8 mouse cellular contexts compared by ENCODE assay signal in genomic region chr10:75798176-75798696, GRCm38 (mm10). TPM values are rescaled to one million over a fixed set of nuclear protein-coding genes. Genes with fewer than 3 reads are reported as not detected.
A peak's percentile ranks its signal among the peaks of the same experiment; 100 is the strongest.
DNase-seq lines count a peak whose midpoint lies in the region; ATAC-seq and TF ChIP-seq lines count a peak whose summit lies in the region.

Gene Gstt1 (minus strand): TSS chr10:75798584.

- H3K27ac ChIP-seq in gastrocnemius, adult 2 months, result peak within 1 kb of the TSS; percentile 79
- no peak within 1 kb of the TSS for H3K27ac ChIP-seq in hindbrain, embryonic 13.5 days
- H3K27ac ChIP-seq in left cerebral cortex, adult 2 months, result peak within 1 kb of the TSS; percentile 82

- peak within 1 kb of the TSS; percentile 66 for H3K9ac ChIP-seq in hindbrain, embryonic 13.5 days

- intact Hi-C loops in gastrocnemius, adult 2 months (cut with DNase I), result no loop called here
- intact Hi-C loops in left cerebral cortex, adult 2 months (cut with DNase I), result loop anchor here (5.0 kb wide), 1 partner anchor 34 kb away; no protein-coding TSS in a partner anchor

- H3K4me2 ChIP-seq in hindbrain, embryonic 13.5 days, result peak within 1 kb of the TSS; percentile 68

- H3K9me3 ChIP-seq in hindbrain, embryonic 13.5 days, result no peaks in the 10 kb centered on the region

- 3% methylated on average over 18 of the region's 18 CpGs for WGBS in hindbrain, embryonic 13.5 days

- ATAC-seq in hindbrain, embryonic 13.5 days (ENCODE audit: low FRiP score), result 0 out of 2 replicates have a peak, but pooled peaks have one; percentile 41
- peak; percentile 51 for ATAC-seq in megakaryocyte, adult 5-6 weeks (ENCODE audit: poor library complexity, severe bottlenecking)

- no peak for TF ChIP-seq CTCF in gastrocnemius, adult 2 months (IDR thresholded peaks at IDR 0.05)
- no peak for TF ChIP-seq CTCF in left cerebral cortex, adult 2 months (IDR thresholded peaks at IDR 0.05)

- no peaks in the 10 kb centered on the region for H3K36me3 ChIP-seq in hindbrain, embryonic 13.5 days

- peaks cover 17% of the 10 kb centered on the region for H3K4me1 ChIP-seq in hindbrain, embryonic 13.5 days (replicated peaks)

- peaks cover 22% of the 10 kb centered on the region for H3K27me3 ChIP-seq in hindbrain, embryonic 13.5 days

- peak within 1 kb of the TSS; percentile 75 for H3K4me3 ChIP-seq in gastrocnemius, adult 2 months
- peak within 1 kb of the TSS; percentile 41 for H3K4me3 ChIP-seq in hindbrain, embryonic 13.5 days
- H3K4me3 ChIP-seq in left cerebral cortex, adult 2 months, result peak within 1 kb of the TSS; percentile 58

- DNase-seq in frontal cortex, postnatal 36 days (ENCODE audit: low spot score in 2 of 2), result peak; percentile 11 to 28
- no peak for DNase-seq in frontal cortex, postnatal 10 days (ENCODE audit: low spot score in 2 of 2)
- peak; percentile 68 for DNase-seq in cerebellum, adult 8-10 months
- DNase-seq in gastrocnemius, adult 2 months, result peak; percentile 82
- DNase-seq in left cerebral cortex, adult 2 months (ENCODE audit: extremely low spot score in 1 of 2, low spot score in 2 of 2), result peak in 1 of 2 experiments; percentile 43
- DNase-seq in spleen, postnatal 10 days (ENCODE audit: low spot score in 2 of 2), result peak; percentile 78 to 84

RNA-seq across cellular contexts. Expression of gene Gstt1, which starts in this region (rescaled TPM):
- 1 to 10 TPM; 4.5 to 5.7 TPM for total RNA-seq in gastrocnemius, adult 2 months (2021)
- 7.2 and 7.7 TPM in 2 replicates for polyA plus RNA-seq in hindbrain, embryonic 13.5 days (2015; fragmentation: Nextera tagmentation; extraction: Ambion mirVana)
- total RNA-seq in left cerebral cortex, adult 2 months (2021), result 10 to 100 TPM; 11.0 to 12.2 TPM
- 0.78 TPM in 1 of 2 replicates, not detected in the other for total RNA-seq in megakaryocyte, adult 5-6 weeks (2015)
- not detected in 2 replicates for total RNA-seq in megakaryocyte, adult 5-6 weeks (2017)

Comparison
In these comparisons a context has a peak if more than half of its experiments do, and no peak if none do; other contexts are left out.
1. DNase-seq: peak in frontal cortex, postnatal 36 days (2 of 2), cerebellum, adult 8-10 months (single experiment), gastrocnemius, adult 2 months (single experiment) and spleen, postnatal 10 days (2 of 2); none in frontal cortex, postnatal 10 days (0 of 2).
2. Peak in ATAC-seq in megakaryocyte, adult 5-6 weeks; RNA of the gene not detected or under 1 TPM.
3. Peak in every context shown above with its lines, with median percentiles within 50 percentile points of each other: H3K4me3 ChIP-seq.